Mouse (Mus musculus) heart, postnatal 0 days (tissue): ENCODE measurements around the gene Snx32.

ENCODE experiments used
- CTCF ChIP-seq: IDR thresholded peaks from 2 replicates; pipeline ENCODE4 v1.5.1; 2016; ENCODE audit warnings: antibody characterized with exemption, control low read depth, low read depth
- EP300 ChIP-seq: IDR thresholded peaks from 2 replicates; pipeline ENCODE4 v1.6.1; 2016; ENCODE audit warnings: antibody characterized with exemption, low read depth

DNA sequence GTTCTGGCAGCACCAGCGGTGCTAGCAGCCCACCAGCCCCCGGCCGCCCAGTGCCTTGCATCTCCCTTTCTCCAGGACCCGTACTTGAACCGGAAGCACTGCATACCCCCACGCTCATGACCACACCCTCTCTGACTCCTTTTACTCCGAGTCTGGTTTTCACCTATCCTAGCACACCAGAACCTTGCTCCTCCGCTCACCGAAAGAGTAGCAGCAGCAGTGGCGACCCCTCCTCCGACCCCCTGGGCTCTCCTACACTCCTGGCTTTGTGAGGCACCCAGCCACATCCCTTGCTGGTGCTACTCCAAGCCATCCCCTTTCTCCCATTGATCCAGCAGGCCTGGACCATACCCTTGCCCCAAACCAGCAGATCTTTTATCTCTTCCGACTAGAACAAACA is 55.3 kb downstream of the Snx32 start:
- TF ChIP-seq CTCF (no peak), EP300 (no peak)
